In genomic region chr13:30544856-30545604, GRCm38 (mm10) we compare ENCODE assay signal across 8 mouse cellular contexts. TPM values are rescaled to one million over a fixed set of nuclear protein-coding genes. Genes with fewer than 3 reads are reported as not detected.
DNase-seq lines count a peak whose midpoint lies in the region; ATAC-seq and TF ChIP-seq lines count a peak whose summit lies in the region.

TSS of gene Uqcrfs1 (minus strand) at chr13:30545362.

- TF ChIP-seq CTCF in cortical plate, adult 2 months (IDR thresholded peaks at IDR 0.05; ENCODE audit: extremely low read depth, insufficient read depth, low read length), result no peak

- H3K27ac ChIP-seq in cortical plate, adult 2 months (ENCODE audit: insufficient read depth, low read length), result peak within 1 kb of the TSS; percentile 85

- peak; percentile 97 for ATAC-seq in activated CD4-positive, CD25-positive, alpha-beta regulatory T cell, adult 4 months

- H3K36me3 ChIP-seq in megakaryocyte, embryonic 14.5 days (replicated peaks; ENCODE audit: low read length), result peaks cover 14% of the 10 kb centered on the region

- no peak; the same call in none of the 2 replicates for TF ChIP-seq POLR2A in cortical plate, adult 2 months (IDR thresholded peaks at IDR 0.05; ENCODE audit: extremely low read depth, insufficient read depth, low read length)

- peak within 1 kb of the TSS; percentile 51 for H3K4me3 ChIP-seq in cortical plate, adult 2 months (ENCODE audit: insufficient read depth, low read length)
- peak within 1 kb of the TSS; percentile 98 for H3K4me3 ChIP-seq in megakaryocyte, embryonic 14.5 days (replicated peaks)

- H3K4me1 ChIP-seq in cortical plate, adult 2 months (ENCODE audit: control insufficient read depth, insufficient read depth, low read length), result peaks cover 2% of the 10 kb centered on the region; the same call in 1 of the 2 replicates
- peaks cover 17% of the 10 kb centered on the region for H3K4me1 ChIP-seq in megakaryocyte, embryonic 14.5 days

- peaks cover 18% of the 10 kb centered on the region for H3K27me3 ChIP-seq in megakaryocyte, embryonic 14.5 days (replicated peaks)

- no peaks in the 10 kb centered on the region for H3K9me3 ChIP-seq in megakaryocyte, embryonic 14.5 days

- DNase-seq in gastrocnemius, adult 8-10 months (ENCODE audit: low spot score in 2 of 2), result peak; percentile 93 to 95
- peak; percentile 79 for DNase-seq in hindlimb bud, embryonic 11.5 days (ENCODE audit: extremely low spot score, low read depth, low spot score)
- DNase-seq in left cerebral cortex, adult 8-10 months (ENCODE audit: low spot score in 2 of 2), result peak; percentile 93 to 97
- DNase-seq in right cerebral cortex, postnatal 10 days (ENCODE audit: low spot score in 2 of 2), result peak; percentile 96 to 98
- peak; percentile 99 for DNase-seq in urinary bladder, postnatal 25 days (ENCODE audit: low spot score)

RNA-seq across cellular contexts. Expression of gene Uqcrfs1, which starts in this region (rescaled TPM):
- polyA plus RNA-seq in activated CD4-positive, CD25-positive, alpha-beta regulatory T cell, adult 4 months (2017; shearing (Covaris generic)), result 100 to 1,000 TPM; 140 to 147 TPM
- 163 and 166 TPM in 2 replicates for polyA plus RNA-seq in cortical plate, adult 2 months (2012; rRNA removed)
- total RNA-seq in gastrocnemius, adult 8-10 months (2022), result 100 to 1,000 TPM; 462 to 488 (median 468) TPM
- 100 to 1,000 TPM; 133 to 145 (median 137) TPM for total RNA-seq in left cerebral cortex, adult 8-10 months (2022)
- polyA plus RNA-seq in megakaryocyte, embryonic 14.5 days (2012; ENCODE audit: insufficient read depth, low replicate concordance), result 67.5 and 69.2 TPM in 2 replicates

Comparison
In these comparisons a context has a peak if more than half of its experiments do, and no peak if none do; other contexts are left out.
1. Peak in every context shown above with its lines: DNase-seq, ATAC-seq, H3K4me3 ChIP-seq and H3K27ac ChIP-seq.